Mouse (Mus musculus) neural tube, embryonic 10.5 days (tissue): ENCODE data around the gene Nsun2.

Experiments used
- DNase-seq: peaks from one replicate; pipeline ENCODE4 v3.0.0-alpha.2; 2017; ENCODE audit warnings: low spot score; ENCODE audit errors: extremely low spot score

Gene Nsun2

GRCm38 (mm10) chr13:69533405-69534333 lies at the start of gene Nsun2:
Gene Nsun2 (plus strand): TSS chr13:69533746.
- peak; percentile 59 for DNase-seq

DNA sequence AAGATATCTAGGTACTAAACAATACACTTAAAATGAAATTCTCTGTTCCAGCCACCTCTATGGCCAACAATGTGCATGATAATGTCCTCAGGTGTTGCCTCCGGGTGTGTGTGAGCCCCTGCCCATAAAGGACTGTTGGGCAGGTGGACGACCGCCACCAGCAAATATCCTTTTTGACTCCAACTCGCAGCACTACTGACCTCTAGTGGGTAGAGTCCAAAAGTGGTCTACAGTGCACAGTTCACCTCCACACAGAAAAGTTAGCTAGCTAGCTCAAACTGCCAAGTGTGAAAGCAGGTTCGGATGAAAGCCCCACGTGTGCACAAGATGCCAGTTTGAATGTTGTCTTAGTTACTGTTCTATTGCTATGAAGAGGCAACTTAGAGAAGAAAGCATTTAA lies 48.2 kb upstream of the Nsun2 start:
- DNase-seq, result no peak

DNA sequence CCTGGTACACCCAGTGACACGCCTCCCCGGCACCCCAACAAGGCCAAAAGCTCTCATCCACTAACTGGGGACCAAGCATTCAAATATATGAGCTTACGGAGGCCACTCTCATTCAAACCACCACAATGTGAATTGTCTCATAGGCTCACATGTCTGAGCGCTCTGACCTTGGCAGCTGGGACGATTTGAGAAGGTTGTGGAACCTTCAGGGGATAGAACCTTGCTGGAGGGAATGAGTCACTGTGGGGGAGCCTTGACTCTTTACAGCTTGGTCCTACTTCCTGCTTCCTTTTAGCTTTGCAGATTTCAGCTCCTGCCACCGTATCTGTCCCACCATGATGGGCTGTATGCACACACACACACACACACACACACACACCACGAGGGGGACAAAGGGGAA lies 47.7 kb upstream of the Nsun2 start:
- DNase-seq, result no peak

DNA sequence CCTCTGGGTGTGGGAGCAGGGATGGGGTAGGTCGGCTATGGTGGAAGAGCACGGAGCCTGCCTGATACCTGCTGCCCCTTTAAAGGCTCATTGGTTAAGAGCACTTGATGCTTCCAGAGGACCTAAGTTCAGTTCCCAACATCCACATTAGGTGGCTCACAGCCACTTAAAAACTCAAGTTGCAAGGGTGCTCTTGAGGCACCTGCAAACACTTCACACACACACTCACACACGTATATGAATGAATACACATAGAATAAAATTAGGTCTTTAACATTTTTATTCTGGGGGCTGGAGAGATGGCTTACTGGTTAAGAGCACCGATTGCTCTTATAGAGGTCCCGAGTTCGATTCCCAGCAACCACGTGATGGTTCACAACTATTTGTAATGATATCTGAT lies 46.4 kb upstream of the Nsun2 start:
- no peak for DNase-seq

DNA sequence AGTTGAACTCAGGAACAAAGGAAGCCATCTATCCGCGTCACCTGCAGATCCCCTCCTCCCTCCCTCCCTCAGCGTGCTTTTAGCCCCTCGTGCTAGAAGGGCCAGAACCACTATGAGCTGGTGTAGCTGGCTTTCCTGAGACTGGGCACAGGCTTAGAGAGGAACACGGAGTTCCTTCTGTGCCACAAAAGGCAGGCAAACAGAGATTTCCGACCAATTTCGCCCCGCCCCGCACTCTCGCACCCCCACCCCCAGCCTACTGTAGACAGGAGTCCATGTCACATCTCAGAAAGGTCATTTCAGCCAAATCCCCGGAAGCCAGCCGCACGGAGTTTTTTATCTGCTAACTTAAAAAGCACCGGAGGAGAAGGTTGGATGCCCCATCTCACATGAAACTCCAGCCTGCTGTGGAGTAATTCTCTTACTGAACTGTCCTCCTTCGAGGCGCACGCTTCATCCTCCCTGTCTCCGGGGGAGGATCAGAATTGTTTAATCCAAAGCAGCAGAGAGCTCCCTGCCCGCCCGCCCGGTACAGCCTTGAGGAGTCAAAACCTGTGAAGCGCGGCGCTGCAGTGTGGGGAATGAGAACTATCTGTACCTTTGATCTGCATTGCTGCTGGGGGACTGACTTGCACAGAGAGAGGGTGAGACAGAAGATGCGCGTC lies 45.8 kb upstream of the Nsun2 start:
- peak; percentile 42 for DNase-seq

DNA sequence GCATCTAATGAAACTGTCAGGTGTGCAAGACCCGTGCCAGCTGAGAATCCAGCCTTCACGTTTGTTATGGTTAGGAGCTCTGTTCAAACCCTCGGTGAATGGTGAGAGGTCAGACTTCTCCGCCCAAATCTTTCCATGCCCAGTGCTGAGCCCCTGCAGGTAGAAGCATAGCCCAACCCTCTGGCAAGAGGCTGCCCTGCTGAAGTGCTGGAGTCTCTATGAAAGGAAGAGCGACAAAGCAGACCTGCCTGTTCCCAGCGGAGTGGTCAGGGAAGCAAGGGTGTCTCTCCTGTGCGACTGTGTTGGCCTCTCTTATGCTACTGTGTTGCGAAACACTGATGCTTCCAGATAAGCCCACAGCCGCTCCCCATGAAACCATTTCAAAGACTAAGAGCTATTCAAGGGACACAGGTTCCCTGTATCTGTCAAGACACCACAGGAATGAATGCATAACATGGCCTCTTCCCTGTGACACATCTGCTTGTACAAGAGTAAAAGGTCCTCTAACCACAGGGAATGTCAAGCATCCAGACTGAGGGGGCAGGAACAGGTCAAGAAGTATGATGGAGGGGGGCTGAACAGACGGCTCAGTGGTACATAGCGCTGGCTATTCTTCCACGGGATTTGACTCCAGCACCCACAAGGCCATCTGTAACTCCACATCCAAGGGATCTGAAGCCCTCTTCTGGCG lies 44.8 kb upstream of the Nsun2 start:
- no peak for DNase-seq

- no peak for DNase-seq
Observed at GRCm38 (mm10) chr13:69489777-69490176, 43.8 kb upstream of the Nsun2 start.

- no peak for DNase-seq
Observed at GRCm38 (mm10) chr13:69492876-69493463, 40.6 kb upstream of the Nsun2 start.

DNA sequence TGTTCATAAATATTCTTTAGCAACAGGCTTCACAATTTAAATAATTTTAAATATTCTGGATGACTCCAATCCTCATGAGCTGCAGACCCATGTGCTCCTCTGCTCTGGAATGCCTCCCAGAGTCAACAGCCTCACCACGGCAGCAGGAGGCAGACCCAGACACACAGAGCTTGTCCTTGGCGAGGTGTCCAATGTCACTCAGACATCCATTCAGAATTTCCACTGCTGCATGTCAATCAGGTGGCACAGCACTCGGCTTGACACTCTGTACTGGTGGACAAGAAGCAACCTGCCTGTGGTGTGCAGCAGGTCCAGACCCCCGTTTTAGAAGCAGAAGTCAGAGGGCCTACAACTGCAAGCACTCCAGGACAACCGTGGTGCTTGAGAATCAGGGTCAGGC lies 35.3 kb upstream of the Nsun2 start:
- no peak for DNase-seq

DNA sequence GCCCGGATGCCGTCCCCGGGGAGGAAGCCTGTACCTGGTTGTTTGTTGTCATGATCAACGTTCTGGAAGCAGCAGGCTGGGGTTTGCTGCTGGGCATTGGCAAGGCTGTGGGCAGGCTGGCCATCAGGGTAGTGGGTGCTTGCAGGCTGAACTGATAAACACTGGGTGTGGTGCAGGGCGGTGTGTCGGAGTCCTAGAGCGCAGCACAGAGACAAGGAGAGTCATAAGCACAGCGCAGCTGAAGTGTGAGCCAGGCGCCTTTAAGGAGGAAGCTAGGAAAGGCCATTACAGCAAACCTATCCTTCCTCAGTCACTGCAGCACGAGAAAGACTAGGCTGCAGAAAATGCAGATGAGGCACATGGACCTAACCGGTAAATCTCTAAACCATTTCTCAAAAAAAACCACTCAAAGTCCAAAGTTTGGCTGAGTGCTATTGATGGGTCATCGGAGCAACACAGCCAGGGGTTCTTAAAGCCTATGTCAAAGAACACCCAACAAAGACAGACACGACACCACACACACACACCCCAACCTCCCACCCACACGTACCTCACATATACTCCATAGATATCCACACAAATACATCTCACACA lies 31.3 kb upstream of the Nsun2 start:
- DNase-seq, result no peak

- DNase-seq, result no peak
Observed at GRCm38 (mm10) chr13:69502863-69503262, 30.7 kb upstream of the Nsun2 start.

DNA sequence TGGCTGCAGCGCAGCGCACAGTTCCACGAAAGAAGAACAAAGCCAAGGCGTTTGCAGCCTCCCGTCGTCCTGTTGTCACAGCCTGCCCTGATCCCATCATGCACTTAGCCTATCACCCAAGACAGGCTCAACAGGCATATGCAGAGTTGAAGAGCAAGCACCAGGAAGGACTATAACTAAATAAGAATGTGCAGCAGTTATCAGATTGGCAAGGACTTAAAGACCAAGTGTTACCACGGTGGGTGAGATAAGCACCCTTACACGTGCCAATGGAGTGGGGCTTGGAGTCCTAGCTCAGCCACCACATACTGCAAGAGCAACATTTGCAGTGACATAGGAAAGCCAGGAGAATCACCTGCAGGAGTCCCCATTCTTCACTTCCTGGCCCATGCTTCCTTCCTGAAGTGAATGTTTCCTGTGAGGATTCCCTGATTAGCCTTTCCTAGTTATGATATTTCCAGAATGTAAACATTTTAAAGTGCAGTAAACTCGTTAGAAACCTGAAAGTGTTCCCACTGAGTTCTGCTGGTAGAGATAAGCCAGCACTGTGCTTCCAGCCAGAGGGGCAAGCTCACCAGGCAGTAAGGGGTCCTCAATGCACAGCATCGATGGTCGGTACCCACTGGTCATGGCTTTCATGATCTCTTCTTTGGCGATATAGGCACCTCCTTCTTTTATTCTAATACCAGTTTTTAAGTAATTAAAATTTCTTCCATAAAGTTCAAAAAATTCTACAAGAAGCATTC lies 27.0 kb upstream of the Nsun2 start:
- no peak for DNase-seq

DNA sequence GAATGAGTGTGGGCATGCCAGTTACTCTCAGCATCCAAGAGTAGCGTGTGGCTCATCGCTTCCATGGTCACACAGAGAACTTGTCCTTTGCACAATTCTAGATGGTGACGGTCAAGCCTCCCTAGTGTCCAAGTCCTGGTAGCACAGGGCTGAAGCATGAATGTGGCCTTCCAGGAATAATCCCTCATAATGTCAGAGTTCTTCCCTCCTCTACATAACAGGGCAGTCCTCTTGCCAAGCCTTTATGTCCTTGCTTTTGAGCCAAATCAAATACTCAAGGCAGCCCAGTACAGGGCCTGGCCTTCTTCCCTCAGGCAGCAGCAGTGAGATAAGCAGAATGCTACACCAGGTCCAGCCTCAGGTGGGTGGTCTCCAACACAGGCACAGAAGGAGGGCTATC lies 25.9 kb upstream of the Nsun2 start:
- DNase-seq, result no peak

DNA sequence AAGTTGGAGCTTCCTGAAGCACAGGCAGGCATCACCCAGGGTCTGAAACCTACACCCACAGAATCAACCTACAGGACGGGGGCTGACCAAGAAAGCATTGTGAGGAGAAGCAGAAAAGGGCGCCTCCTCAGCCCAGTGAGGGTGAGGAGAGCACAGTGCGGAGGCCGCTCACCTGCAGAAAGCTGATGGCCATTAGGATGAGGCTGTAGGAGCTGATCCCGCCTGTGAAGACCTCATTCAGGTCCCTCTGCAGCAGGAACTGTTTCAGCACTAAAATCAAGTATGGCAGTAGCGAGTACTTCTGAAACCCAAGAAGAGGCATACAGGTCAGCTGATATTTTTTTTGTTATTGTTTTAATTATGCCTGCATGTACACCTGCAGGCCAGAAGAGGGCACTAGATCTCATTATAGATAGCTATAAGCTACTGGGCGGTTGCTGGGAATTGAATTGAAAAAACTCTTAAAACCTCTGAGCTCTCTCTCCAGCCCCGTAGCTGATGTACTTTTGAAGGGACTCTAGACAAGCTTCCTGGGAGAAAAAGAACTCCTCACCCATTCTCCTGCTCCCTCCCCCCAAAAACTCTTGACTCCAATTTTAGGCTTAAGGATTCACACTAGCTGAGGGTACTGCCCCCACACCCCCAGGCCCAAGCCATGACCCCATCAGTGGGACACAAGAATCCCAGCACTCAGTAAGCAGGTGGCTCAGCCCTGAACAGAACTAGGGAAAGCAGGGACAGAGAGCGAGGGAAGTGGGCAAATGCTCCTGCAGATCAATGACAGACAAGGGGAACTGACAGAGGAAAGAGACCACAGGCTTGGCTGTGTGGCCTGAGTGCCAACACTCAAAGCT lies 23.9 kb upstream of the Nsun2 start:
- no peak for DNase-seq

- DNase-seq, result no peak
Observed at GRCm38 (mm10) chr13:69515091-69515490, 18.5 kb upstream of the Nsun2 start.

DNA sequence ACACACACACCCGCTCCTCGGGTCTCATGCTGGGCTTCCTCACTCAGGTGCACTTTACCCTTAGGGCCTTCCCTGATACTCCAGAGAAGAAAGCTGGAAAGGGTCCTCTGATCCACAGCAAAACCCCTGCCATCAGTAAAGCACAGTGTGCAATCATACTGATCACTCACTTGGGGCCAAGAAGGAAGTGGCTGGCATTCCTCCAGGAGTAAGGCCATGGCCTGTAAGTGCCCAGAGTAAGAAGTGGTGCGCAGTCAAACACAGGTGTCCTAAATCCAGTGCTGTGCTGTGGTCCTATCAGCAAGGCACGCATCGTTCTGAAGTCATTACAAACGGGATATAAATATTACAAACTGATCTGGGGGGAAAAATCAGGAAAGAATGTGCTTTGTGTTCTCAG lies 16.1 kb upstream of the Nsun2 start:
- no peak for DNase-seq

DNA sequence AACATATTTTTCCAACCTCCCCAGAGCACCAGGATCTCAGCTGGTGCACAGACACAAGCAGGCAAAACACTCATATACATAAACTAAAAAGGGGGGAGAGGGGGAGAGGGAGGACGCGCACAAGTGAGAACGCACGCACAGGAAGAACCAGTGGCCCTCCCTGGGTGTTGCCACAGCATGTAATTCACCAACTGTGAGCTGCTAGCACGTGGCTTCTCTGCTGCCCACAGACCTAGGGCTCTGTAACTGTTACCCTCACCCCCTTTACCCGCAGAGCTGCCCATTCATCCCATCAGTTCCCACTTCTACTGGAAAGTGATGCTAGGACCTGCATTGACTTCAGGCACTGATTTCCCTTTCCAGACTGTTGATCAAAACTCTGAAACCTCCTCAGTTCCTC lies 14.4 kb upstream of the Nsun2 start:
- no peak for DNase-seq

- no peak for DNase-seq
Observed at GRCm38 (mm10) chr13:69522161-69522791, 11.3 kb upstream of the Nsun2 start.

DNA sequence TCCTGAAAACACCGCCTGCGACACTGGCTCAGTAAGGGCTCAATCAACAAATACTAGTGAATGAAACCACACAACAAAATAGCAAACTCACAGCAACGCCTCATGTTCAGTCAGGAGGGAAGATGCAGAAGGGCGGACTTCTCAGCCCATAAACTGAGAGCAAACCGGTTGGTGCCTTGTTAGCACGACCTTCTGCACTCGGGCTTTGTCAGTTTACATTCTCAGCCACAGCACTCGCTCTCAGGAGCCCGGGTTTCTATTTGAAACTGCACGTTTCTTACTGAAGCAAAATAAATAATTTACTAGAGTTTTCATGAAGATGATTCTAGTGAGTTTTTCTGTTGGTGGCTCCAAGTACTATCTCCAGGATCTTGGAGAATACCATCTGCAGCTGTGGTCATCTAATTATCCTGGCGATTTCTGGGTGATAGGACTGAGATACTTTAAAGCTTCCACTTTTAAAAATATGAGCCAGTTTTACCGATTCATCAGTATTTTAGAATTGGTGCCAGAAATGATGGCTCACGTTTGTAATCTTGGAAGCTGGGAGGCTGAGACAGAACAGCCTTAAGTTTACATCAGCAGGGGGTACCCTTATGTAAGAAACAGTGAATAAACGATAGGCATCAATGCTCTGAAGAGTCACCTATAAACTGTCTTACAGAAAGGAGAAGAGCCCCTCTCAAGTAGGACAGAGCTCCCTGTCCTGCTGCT lies 9.9 kb upstream of the Nsun2 start:
- no peak for DNase-seq
